ENCODE assay signal across 11 mouse cellular contexts in the genomic region with DNA sequence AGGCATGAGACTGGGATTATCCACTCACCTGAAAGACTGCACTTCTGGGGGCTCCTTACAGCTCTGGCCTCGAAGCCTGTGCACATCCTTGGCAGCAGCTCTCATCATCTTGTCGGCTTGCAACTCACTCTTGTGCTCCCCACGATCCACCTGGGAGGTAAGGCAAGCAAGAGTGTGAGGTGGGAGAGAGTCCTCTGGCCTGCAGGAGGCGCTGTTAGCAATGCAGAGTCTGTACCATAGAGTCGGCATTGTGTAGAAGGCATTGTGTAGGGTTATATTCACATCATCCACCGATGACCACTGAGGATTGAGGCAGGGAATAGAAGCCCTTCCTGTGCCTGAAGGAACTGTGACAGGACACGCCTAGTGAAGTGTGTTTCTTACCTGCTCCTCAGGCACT. TPM values are rescaled to one million over a fixed set of nuclear protein-coding genes. Genes with fewer than 3 reads are reported as not detected.
DNase-seq lines count a peak whose midpoint lies in the region; ATAC-seq and TF ChIP-seq lines count a peak whose summit lies in the region.
"Had no signal": no experiment of that assay in that cellular context is flagged by ENCODE, and none has a peak within 500 bp of the region (broad histone marks: within the 10 kb centered on the region; RNA-seq: fewer than 3 reads in every experiment).

No protein-coding gene starts in this region.

- TF ChIP-seq CTCF in bone marrow macrophage, adult 2 months (IDR thresholded peaks at IDR 0.05; ENCODE audit: low read depth, low read length): peak; percentile 62

- no peak for TF ChIP-seq POLR2A in bone marrow macrophage, adult 2 months (IDR thresholded peaks at IDR 0.05; ENCODE audit: borderline replicate concordance, low read depth, low read length)

- 85% methylated on average over 7 of the region's 7 CpGs for WGBS in limb, embryonic 11.5 days
- 84% methylated on average over 7 of the region's 7 CpGs for whole genome bisulfite sequencing in limb, embryonic 10.5 days

- no peaks in the 10 kb centered on the region for H3K27me3 ChIP-seq in limb, embryonic 11.5 days (ENCODE audit: control insufficient read depth, insufficient read depth, low read length)
- H3K27me3 ChIP-seq in limb, embryonic 10.5 days (ENCODE audit: low read depth, poor library complexity, severe bottlenecking): no peaks in the 10 kb centered on the region
- H3K27me3 ChIP-seq: embryonic facial prominence, embryonic 13.5 days; lung, embryonic 15.5 days had no signal

- ATAC-seq in limb, embryonic 11.5 days (ENCODE audit: insufficient number of reproducible peaks, low FRiP score, low TSS enrichment, low read depth): no peak

- H3K4me2 ChIP-seq in limb, embryonic 11.5 days (ENCODE audit: low read depth, severe bottlenecking): no peak overlapping the region
- H3K4me2 ChIP-seq: embryonic facial prominence, embryonic 13.5 days; lung, embryonic 15.5 days had no signal

- no peaks in the 10 kb centered on the region for H3K9me3 ChIP-seq in limb, embryonic 11.5 days (ENCODE audit: control insufficient read depth, low read length)
- H3K9me3 ChIP-seq in limb, embryonic 10.5 days (replicated peaks): no peaks in the 10 kb centered on the region
- H3K9me3 ChIP-seq: embryonic facial prominence, embryonic 13.5 days; lung, embryonic 15.5 days had no signal

- H3K4me1 ChIP-seq in limb, embryonic 11.5 days (ENCODE audit: control insufficient read depth, insufficient read depth, low read length): no peaks in the 10 kb centered on the region
- peaks cover 18% of the 10 kb centered on the region for H3K4me1 ChIP-seq in limb, embryonic 10.5 days
- H3K4me1 ChIP-seq in bone marrow macrophage, adult 2 months (ENCODE audit: control insufficient read depth, insufficient read depth, low read length): peaks cover 20% of the 10 kb centered on the region
- H3K4me1 ChIP-seq: embryonic facial prominence, embryonic 13.5 days; lung, embryonic 15.5 days had no signal

- no peak overlapping the region for H3K27ac ChIP-seq in limb, embryonic 11.5 days (replicated peaks; ENCODE audit: low read depth, low read length)
- no peak overlapping the region for H3K27ac ChIP-seq in limb, embryonic 10.5 days
- H3K27ac ChIP-seq in bone marrow macrophage, adult 2 months (ENCODE audit: insufficient read depth, low read depth, low read length): no peak overlapping the region
- H3K27ac ChIP-seq: embryonic facial prominence, embryonic 13.5 days; lung, embryonic 15.5 days had no signal

- no peaks in the 10 kb centered on the region for H3K36me3 ChIP-seq in limb, embryonic 11.5 days (ENCODE audit: control insufficient read depth, insufficient read depth, low read length)
- peaks cover 3% of the 10 kb centered on the region; the same call in 1 of the 2 replicates for H3K36me3 ChIP-seq in limb, embryonic 10.5 days

- H3K4me3 ChIP-seq in limb, embryonic 11.5 days (ENCODE audit: low read depth, low read length): no peak overlapping the region
- H3K4me3 ChIP-seq in limb, embryonic 10.5 days: no peak overlapping the region
- H3K4me3 ChIP-seq in bone marrow macrophage, adult 2 months (ENCODE audit: insufficient read depth, low read length): no peak overlapping the region
- H3K4me3 ChIP-seq: embryonic facial prominence, embryonic 13.5 days; lung, embryonic 15.5 days had no signal

- no peak overlapping the region for H3K9ac ChIP-seq in limb, embryonic 11.5 days (ENCODE audit: low read length)
- H3K9ac ChIP-seq: embryonic facial prominence, embryonic 13.5 days; lung, embryonic 15.5 days had no signal

- DNase-seq in adrenal gland, postnatal 14 days: peak; percentile 31
- DNase-seq in adrenal gland, adult 2 months: no peak
- DNase-seq in limb, embryonic 11.5 days (ENCODE audit: low spot score): peak; percentile 38
- DNase-seq in limb, embryonic 10.5 days (ENCODE audit: low spot score): no peak
- peak; percentile 54 for DNase-seq in 416B (ENCODE audit: low read depth)
- no peak for DNase-seq in gastrocnemius, postnatal 10 days
- no peak for DNase-seq in layer of hippocampus, adult 8-10 months (ENCODE audit: low spot score in 2 of 2)

RNA-seq across cellular contexts. Expression of a gene that starts 6.0 kb away (rescaled TPM):
- total RNA-seq in adrenal gland, postnatal 14 days (2021): 64.7 and 75.4 TPM in 2 replicates
- total RNA-seq in adrenal gland, adult 2 months (2021): 10 to 100 TPM; 64.6 to 74.8 TPM
- 3.6 and 4.9 TPM in 2 replicates for polyA plus RNA-seq in adrenal gland, adult 2 months (2012; rRNA removed)
- 111 and 121 TPM in 2 replicates for polyA plus RNA-seq in limb, embryonic 11.5 days (2014; fragmentation: Nextera tagmentation; extraction: Ambion mirVana)
- 109 and 113 TPM in 2 replicates for polyA plus RNA-seq in limb, embryonic 10.5 days (2016; fragmentation: Nextera tagmentation; extraction: Ambion mirVana)
- 37.2 and 41.5 TPM in 2 replicates for polyA plus RNA-seq in bone marrow macrophage, adult 2 months (2012; ENCODE audit: insufficient read depth, insufficient read length, missing spikeins)
- total RNA-seq in gastrocnemius, postnatal 10 days (2021): 10 to 100 TPM; 54.2 to 59.1 TPM
- total RNA-seq in layer of hippocampus, adult 8-10 months (2022): 10 to 100 TPM; 44.6 to 56.6 (median 51.4) TPM

RNA-seq across cellular contexts. Expression of a gene that starts 41.6 kb away (rescaled TPM):
- 0.67 and 0.83 TPM in 2 replicates for total RNA-seq in adrenal gland, postnatal 14 days (2021)
- not detected for total RNA-seq in adrenal gland, adult 2 months (2021)
- 0.66 and 0.68 TPM in 2 replicates for polyA plus RNA-seq in adrenal gland, adult 2 months (2012; rRNA removed)
- not detected in 2 replicates for polyA plus RNA-seq in limb, embryonic 11.5 days (2014; fragmentation: Nextera tagmentation; extraction: Ambion mirVana)
- polyA plus RNA-seq in limb, embryonic 10.5 days (2016; fragmentation: Nextera tagmentation; extraction: Ambion mirVana): not detected in 2 replicates
- not detected in 2 replicates for polyA plus RNA-seq in bone marrow macrophage, adult 2 months (2012; ENCODE audit: insufficient read depth, insufficient read length, missing spikeins)
- total RNA-seq in gastrocnemius, postnatal 10 days (2021): under 1 TPM in 1 of 2 experiments, not detected in 1; 0.16 TPM
- 10 to 100 TPM; 37.1 to 42.2 (median 41.1) TPM for total RNA-seq in layer of hippocampus, adult 8-10 months (2022)
- total RNA-seq: heart, postnatal 25 days had no signal

Comparison
In these comparisons a context has a peak if more than half of its experiments do, and no peak if none do; other contexts are left out.
1. DNase-seq: peak in adrenal gland, postnatal 14 days (single experiment), limb, embryonic 11.5 days (single experiment) and 416B (single experiment); none in adrenal gland, adult 2 months (single experiment), limb, embryonic 10.5 days (single experiment), gastrocnemius, postnatal 10 days (single experiment) and layer of hippocampus, adult 8-10 months (0 of 2).
2. RNA of a gene that starts 41.6 kb away (total RNA-seq): 37.1 to 42.2 TPM in layer of hippocampus, adult 8-10 months; 0.67 to 0.83 TPM in adrenal gland, postnatal 14 days, 0.16 TPM in gastrocnemius, postnatal 10 days and not detected in adrenal gland, adult 2 months; every median in the first group is over 10 times any median in the second.